Mouse (Mus musculus): Measurements from ENCODE around the gene Mybl2. TPM values are rescaled to one million over a fixed set of nuclear protein-coding genes. Genes with fewer than 3 reads are reported as not detected.
A peak's percentile ranks its signal among the peaks of the same experiment; 100 is the strongest.

Gene Mybl2
- polyA plus RNA-seq, 1 experiment from 2014 or later, result 11.1 TPM

DNA sequence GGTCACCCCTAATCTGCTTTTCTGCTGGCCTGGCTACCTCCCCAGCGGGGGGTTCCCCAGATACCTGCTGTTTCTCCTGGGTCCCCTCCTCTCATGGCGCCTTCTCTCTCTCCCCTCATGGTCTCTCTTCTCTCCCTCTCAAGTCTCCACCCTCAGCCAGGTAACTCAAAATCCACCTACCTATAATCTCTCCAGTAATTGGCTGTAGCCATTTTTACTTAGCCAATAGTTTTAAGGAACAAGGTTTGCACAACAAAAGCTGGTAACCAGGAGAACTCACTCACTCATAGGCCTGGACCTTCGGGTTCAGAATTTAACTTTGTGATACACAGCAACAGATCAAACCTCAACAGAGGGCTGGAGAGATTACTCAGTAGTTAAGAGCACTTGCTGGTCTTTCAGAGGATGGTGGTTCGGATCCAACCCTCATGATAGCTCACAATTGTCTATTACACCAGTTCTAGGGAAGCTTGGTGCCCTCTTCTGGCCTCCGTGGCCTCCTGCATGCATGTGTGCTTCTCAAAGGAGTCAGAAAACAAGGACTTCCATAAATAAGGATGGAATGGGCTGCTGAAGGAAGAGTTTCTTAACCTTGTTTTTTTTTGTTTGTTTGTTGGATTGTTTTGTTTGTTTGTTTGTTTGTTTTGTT, 35.1 kb downstream of the Mybl2 start:
- POLR2A ChIA-PET, result no interaction called here
- H3K27me3 ChIP-seq, result no peaks in the 10 kb centered on the region
- DNase-seq (ENCODE audit: low read depth, low spot score), result no peak
- peak; percentile 57 for ATAC-seq
- peak; percentile 82 for TF ChIP-seq CTCF (IDR thresholded peaks at IDR 0.05)
- in situ Hi-C loops (cut with MboI; ENCODE audit: low pct_unique_long_range_greater_than_20kb), result loop anchor here (10.0 kb wide), 1 partner anchor 165 kb away; no protein-coding TSS in a partner anchor
- CTCF ChIA-PET, result interaction anchor here (0.6 to 1.9 kb wide), 7 partner anchors 12 to 167 kb away, joined by 3 to 8 read pairs (median 4); no protein-coding TSS in a partner anchor

DNA sequence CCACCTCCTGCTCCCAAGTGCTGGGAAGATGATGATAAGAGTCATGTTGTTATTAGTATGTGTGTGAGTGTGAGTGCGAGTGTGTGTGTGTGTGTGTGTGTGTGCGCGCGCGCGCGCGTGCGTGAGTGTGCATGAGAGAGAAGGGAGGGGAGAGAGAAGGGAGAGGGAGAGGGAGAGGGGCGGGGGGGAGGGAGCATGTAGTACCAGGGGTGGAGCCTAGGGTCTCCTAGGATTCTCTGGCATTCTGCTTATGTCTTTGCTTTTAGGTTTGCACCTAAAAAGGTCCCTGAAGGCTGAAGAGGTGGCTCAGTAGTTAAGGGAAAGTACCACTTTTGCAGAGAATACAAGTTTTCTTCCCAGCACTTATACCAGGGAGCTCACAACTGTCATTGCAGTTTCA, 40.4 kb downstream of the Mybl2 start:
- POLR2A ChIA-PET, result no interaction called here
- no peaks in the 10 kb centered on the region for H3K27me3 ChIP-seq
- CTCF ChIA-PET, result interaction anchor here (1.4 kb wide), 1 partner anchor 96 kb away, joined by 3 read pairs; no protein-coding TSS in a partner anchor
- in situ Hi-C loops (cut with MboI; ENCODE audit: low pct_unique_long_range_greater_than_20kb), result loop anchor here (5.0 to 10.0 kb wide), 3 partner anchors 170 to 307 kb away; no protein-coding TSS in a partner anchor
- ATAC-seq, result no peak
- no peak for DNase-seq (ENCODE audit: low read depth, low spot score)
- TF ChIP-seq CTCF (IDR thresholded peaks at IDR 0.05), result no peak

DNA sequence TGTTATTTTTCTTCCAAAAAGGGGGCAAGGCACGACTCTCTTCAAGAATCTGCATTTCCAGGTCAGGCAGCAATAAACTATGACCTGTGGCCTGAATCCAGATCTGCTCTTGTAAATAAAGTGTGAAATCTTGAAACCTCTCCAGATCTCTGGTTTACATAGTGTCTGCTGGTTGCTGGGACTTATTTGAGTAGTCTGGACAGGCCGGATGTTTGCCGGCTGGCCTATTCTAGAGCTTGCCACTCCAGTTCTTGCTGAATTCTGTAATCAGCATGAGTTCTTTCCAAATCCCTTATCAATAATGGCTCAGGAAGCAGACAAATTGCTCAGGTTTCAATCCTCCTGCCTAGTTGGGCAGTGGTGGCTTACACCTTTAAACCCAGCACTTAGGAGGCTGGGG, 41.3 kb downstream of the Mybl2 start:
- CTCF ChIA-PET, result no interaction called here
- POLR2A ChIA-PET, result no interaction called here
- H3K27me3 ChIP-seq, result no peaks in the 10 kb centered on the region
- in situ Hi-C loops (cut with MboI; ENCODE audit: low pct_unique_long_range_greater_than_20kb), result loop anchor here (5.0 to 10.0 kb wide), 3 partner anchors 171 to 307 kb away; no protein-coding TSS in a partner anchor
- ATAC-seq, result no peak
- DNase-seq (ENCODE audit: low read depth, low spot score), result no peak
- TF ChIP-seq CTCF (IDR thresholded peaks at IDR 0.05), result no peak

DNA sequence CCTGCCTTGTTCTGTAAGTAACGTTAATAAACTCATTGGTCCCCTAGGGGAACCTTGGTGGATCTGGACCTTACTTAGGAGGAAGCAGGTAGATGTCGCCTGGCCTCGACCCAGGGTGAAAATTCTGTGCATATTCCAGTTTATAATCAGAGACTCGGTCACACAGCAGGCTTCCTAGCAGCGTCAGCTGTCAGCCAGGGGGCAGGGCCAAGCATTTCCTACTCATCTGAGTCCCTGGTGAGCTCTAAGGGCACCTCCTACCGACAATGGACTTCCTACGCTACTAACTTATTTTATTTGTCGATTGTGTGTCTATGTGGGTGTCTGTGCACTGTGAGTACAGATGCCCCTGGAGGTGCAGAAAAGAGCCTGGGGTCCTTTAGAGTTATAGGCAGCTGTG, 45.4 kb downstream of the Mybl2 start:
- in situ Hi-C loops (cut with MboI; ENCODE audit: low pct_unique_long_range_greater_than_20kb), result loop anchor here (5.0 to 10.0 kb wide), 3 partner anchors 175 to 302 kb away; no protein-coding TSS in a partner anchor
- ATAC-seq (no peak), DNase-seq (ENCODE audit: low read depth, low spot score) (no peak)
- POLR2A ChIA-PET, result no interaction called here
- CTCF ChIA-PET, result interaction anchor here (1.6 to 2.3 kb wide), 3 partner anchors 10 to 301 kb away, joined by 4 to 11 read pairs (median 7); no protein-coding TSS in a partner anchor
- no peak for TF ChIP-seq CTCF (IDR thresholded peaks at IDR 0.05)
- no peaks in the 10 kb centered on the region for H3K27me3 ChIP-seq

DNA sequence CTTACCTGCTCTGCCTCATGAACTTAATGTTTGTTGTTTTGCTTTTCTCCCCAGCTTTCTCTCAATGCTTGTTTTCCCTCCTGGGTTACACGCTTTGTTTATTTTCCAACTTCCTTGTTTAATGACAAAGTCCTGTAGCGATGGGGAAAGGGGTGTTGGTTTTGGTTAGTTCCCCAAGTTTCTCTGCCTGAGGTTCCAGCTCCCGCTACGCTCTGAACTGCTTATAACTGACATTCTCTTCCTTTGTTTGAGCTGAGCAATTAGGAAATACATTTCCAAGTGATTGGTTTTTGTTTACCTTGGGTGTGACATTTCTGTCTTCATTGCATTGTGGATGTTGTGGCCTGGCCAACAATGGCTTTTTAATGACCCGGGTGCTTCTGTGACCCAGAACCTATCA, 46.1 kb downstream of the Mybl2 start:
- H3K27me3 ChIP-seq, result no peaks in the 10 kb centered on the region
- in situ Hi-C loops (cut with MboI; ENCODE audit: low pct_unique_long_range_greater_than_20kb), result no loop called here
- ATAC-seq (no peak), DNase-seq (ENCODE audit: low read depth, low spot score) (no peak)
- TF ChIP-seq CTCF (IDR thresholded peaks at IDR 0.05), result no peak
- CTCF ChIA-PET, result interaction anchor here (1.1 to 2.3 kb wide), 5 partner anchors 9 to 301 kb away, joined by 3 to 11 read pairs (median 7); no protein-coding TSS in a partner anchor
- POLR2A ChIA-PET, result no interaction called here

- in situ Hi-C loops (cut with MboI; ENCODE audit: low pct_unique_long_range_greater_than_20kb), result no loop called here
- H3K27me3 ChIP-seq, result no peaks in the 10 kb centered on the region
- DNase-seq (ENCODE audit: low read depth, low spot score), result no peak
- ChIA-PET CTCF (interaction anchor here (0.6 to 2.3 kb wide), 12 partner anchors 8 to 239 kb away, joined by 3 to 11 read pairs (median 4); no protein-coding TSS in a partner anchor), POLR2A (no interaction called here)
- TF ChIP-seq CTCF (IDR thresholded peaks at IDR 0.05), result peak; percentile 87
- no peak for ATAC-seq
Observed at GRCm38 (mm10) chr2:163101646-163102203, 47.2 kb downstream of the Mybl2 start.

DNA sequence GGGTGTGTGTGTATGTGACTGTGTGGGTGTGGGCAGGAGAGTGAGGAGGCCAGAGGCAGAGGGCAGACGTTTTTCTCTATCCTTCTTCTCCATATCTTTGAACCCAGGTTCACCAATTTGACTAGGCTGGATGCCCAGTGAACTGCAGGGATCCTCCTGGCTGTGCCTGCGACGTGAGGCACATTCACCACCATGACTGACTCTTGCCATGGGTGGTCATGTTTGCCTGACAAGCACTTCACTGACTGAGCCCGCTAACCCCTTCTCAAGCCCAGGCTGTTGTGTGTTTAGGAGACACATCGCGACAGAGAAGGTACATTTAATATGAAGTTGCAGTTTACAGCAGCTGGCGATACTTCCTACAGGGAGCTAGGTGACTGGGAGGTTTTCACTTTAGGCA, 47.7 kb downstream of the Mybl2 start:
- DNase-seq (ENCODE audit: low read depth, low spot score) (no peak), ATAC-seq (no peak)
- H3K27me3 ChIP-seq, result no peaks in the 10 kb centered on the region
- POLR2A ChIA-PET, result no interaction called here
- in situ Hi-C loops (cut with MboI; ENCODE audit: low pct_unique_long_range_greater_than_20kb), result no loop called here
- CTCF ChIA-PET, result interaction anchor here (0.6 to 2.3 kb wide), 12 partner anchors 7 to 238 kb away, joined by 3 to 11 read pairs (median 4); no protein-coding TSS in a partner anchor
- no peak for TF ChIP-seq CTCF (IDR thresholded peaks at IDR 0.05)

GRCm38 (mm10) chr2:163102900-163103653, 48.6 kb downstream of the Mybl2 start:
- ATAC-seq (peak; percentile 28), DNase-seq (ENCODE audit: low read depth, low spot score) (no peak)
- POLR2A ChIA-PET, result interaction anchor here (0.6 to 1.1 kb wide), 2 partner anchors 12 to 72 kb away, joined by 3 to 4 read pairs; no protein-coding TSS in a partner anchor
- in situ Hi-C loops (cut with MboI; ENCODE audit: low pct_unique_long_range_greater_than_20kb), result no loop called here
- no peaks in the 10 kb centered on the region for H3K27me3 ChIP-seq
- CTCF ChIA-PET, result interaction anchor here (1.0 to 2.3 kb wide), 5 partner anchors 9 to 298 kb away, joined by 3 to 10 read pairs (median 4); no protein-coding TSS in a partner anchor
- TF ChIP-seq CTCF (IDR thresholded peaks at IDR 0.05), result no peak

DNA sequence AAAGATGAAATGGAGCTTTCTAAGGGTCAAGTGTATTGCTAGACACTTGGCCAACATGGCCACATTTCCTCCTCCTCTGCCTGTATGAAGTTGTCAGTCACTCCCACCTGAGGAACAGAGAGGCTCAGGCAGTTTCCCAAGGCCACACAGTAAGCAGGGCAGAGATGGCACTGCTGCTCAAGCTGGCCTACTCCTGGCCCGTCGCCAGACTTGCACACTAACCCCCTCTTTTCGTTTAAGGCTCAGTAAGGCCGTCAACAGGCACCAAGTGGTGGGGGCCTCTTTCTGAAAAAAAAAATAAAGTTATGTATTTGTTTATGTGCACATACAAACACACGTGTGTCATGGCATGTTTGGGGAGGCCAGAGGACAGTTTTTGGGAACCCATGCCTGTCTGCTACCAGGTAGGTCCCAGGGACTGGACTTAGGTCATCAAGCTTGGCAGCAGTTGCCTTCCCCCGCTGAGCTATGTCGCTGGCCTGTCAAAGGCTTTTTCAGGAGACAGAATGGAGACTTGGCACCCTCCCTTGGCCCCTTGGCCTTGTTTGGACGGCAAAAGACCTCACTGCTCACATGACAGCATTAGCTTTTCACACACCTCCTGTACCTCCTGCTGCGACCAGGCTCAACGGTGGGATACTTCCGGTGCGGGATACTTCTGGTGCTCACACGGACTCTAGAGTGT, 49.7 kb downstream of the Mybl2 start:
- H3K27me3 ChIP-seq, result no peaks in the 10 kb centered on the region
- TF ChIP-seq CTCF (IDR thresholded peaks at IDR 0.05), result no peak
- ATAC-seq (no peak), DNase-seq (ENCODE audit: low read depth, low spot score) (no peak)
- ChIA-PET POLR2A (interaction anchor here (1.1 kb wide), 1 partner anchor 11 kb away, joined by 3 read pairs; no protein-coding TSS in a partner anchor), CTCF (interaction anchor here (1.0 to 2.3 kb wide), 4 partner anchors 42 to 297 kb away, joined by 3 to 10 read pairs (median 4); no protein-coding TSS in a partner anchor)
- in situ Hi-C loops (cut with MboI; ENCODE audit: low pct_unique_long_range_greater_than_20kb), result no loop called here

DNA sequence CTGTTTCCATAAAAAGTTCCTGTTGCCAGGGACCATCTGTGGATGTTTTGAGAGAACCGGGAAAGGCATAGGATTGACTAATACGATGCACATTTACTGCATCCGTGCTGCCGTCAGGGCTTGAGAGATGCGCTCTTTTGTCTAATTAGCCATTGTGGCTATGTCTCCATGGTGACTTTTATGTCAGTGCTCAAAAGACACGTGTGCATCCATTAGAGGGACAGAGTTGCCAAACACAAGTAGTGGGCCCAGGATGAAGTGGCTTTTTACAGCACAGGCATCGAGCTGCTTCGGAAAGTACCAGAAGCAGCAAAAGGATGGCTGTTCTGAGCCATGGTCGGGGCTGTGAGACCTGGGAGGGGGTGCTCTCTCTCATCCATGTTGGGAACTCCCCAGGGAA, 53.9 kb downstream of the Mybl2 start:
- H3K27me3 ChIP-seq, result peaks cover under 1% of the 10 kb centered on the region
- TF ChIP-seq CTCF (IDR thresholded peaks at IDR 0.05), result no peak
- DNase-seq (ENCODE audit: low read depth, low spot score) (no peak), ATAC-seq (no peak)
- in situ Hi-C loops (cut with MboI; ENCODE audit: low pct_unique_long_range_greater_than_20kb), result no loop called here
- CTCF ChIA-PET, result no interaction called here
- POLR2A ChIA-PET, result no interaction called here
